Mouse (Mus musculus) MEL (cell line): ENCODE results near the gene D630003M21Rik.

Experiments used
- BHLHE40 ChIP-seq: IDR thresholded peaks from 2 replicates; pipeline ENCODE4 v1.6.1; 2012; ENCODE audit warnings: low read depth, mild to moderate bottlenecking, inconsistent platforms, low read length, improper control_type of control experiment, borderline replicate concordance
- CHD2 ChIP-seq: IDR thresholded peaks from 2 replicates; pipeline ENCODE4 v1.6.1; 2011; ENCODE audit warnings: low read length, improper control_type of control experiment
- CTCF ChIP-seq, 3 experiments: IDR thresholded peaks in 2 of 3; conservative IDR thresholded peaks in 1 of 3; 2 replicates each; pipeline ENCODE4 v1.5.1; 2011 to 2012; ENCODE audit warnings: low read length in 3 of 3, low read depth in 2 of 3, mild to moderate bottlenecking in 2 of 3, improper control_type of control experiment in 1 of 3, inconsistent platforms in 1 of 3, mixed read lengths in 1 of 3, moderate library complexity in 1 of 3; ENCODE audit not compliant: control insufficient read depth in 1 of 3, insufficient read depth in 1 of 3, poor library complexity in 1 of 3, severe bottlenecking in 1 of 3
- POLR2A ChIP-seq, 2 experiments: IDR thresholded peaks; 2 replicates each; pipeline ENCODE4 v1.6.1; 2011 to 2012; ENCODE audit warnings: low read length in 2 of 2, mild to moderate bottlenecking in 2 of 2, control low read depth in 1 of 2, improper control_type of control experiment in 1 of 2, low read depth in 1 of 2, moderate library complexity in 1 of 2; ENCODE audit not compliant: control insufficient read depth in 1 of 2, insufficient read depth in 1 of 2, poor library complexity in 1 of 2

DNA sequence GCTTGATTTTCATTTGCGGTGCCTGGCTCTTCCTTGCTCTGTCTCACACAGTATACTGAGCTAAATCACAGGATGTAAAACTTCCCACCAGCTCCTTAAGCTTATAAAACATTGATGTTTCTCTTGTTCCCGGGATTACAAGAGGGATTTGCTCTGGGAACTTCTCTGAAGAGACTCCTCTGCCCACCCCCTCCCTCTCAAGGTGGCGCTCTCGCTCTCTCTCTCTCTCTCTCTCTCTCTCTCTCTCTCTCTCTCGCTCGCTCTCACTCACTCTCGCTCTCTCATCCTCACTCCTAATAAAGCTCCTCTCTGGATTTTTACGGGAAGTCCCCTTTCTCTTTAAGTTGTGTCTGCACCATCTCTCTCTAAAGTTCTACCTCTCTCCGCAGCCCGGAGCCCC lies 18.1 kb downstream of the D630003M21Rik start:
- no peak for TF ChIP-seq BHLHE40
- TF ChIP-seq POLR2A (IDR thresholded peaks at IDR 0.05; ENCODE audit: control insufficient read depth in 1 of 2, insufficient read depth in 1 of 2, low read depth in 1 of 2, low read length in 2 of 2, poor library complexity in 1 of 2) = no peak
- TF ChIP-seq CHD2 = no peak
- no peak for TF ChIP-seq CTCF (IDR thresholded peaks at IDR 0.05 in 2 of 3, conservative IDR thresholded peaks at IDR 0.05 in 1 of 3; ENCODE audit: control insufficient read depth in 1 of 3, insufficient read depth in 1 of 3, low read depth in 2 of 3, low read length in 3 of 3, poor library complexity in 1 of 3, severe bottlenecking in 1 of 3)
